Mouse (Mus musculus) neutrophil, adult 5-6 weeks (primary cell): Measurements from ENCODE around the gene Cdc26. TPM values are rescaled to one million over a fixed set of nuclear protein-coding genes. Genes with fewer than 3 reads are reported as not detected.

Experiments
- ATAC-seq: fragments of 151-379, 151-347 bp; 2 replicates; pipeline ENCODE4 v1.8.0; 2017; ENCODE audit warnings: mild to moderate bottlenecking, moderate TSS enrichment; ENCODE audit not compliant: insufficient number of reproducible peaks, poor library complexity, low FRiP score, severe bottlenecking; ENCODE audit errors: extremely low read depth
- total RNA-seq: library from RNA; stranded (forward); fragments of 200-1000 nt; gene quantifications from 2 replicates; pipeline ENCODE4 v1.2.3, GENCODE M21; 2017

Gene Cdc26
- total RNA-seq, 1 experiment from 2014 or later = 44.7 TPM

GRCm38 (mm10) chr4:62369091-62369490 lies 39.4 kb downstream of the Cdc26 start:
- ATAC-seq = no peak

GRCm38 (mm10) chr4:62367586-62367985 lies 40.9 kb downstream of the Cdc26 start:
- peak; percentile 51; the same call in 1 of the 2 replicates for ATAC-seq

- ATAC-seq = no peak
Observed at GRCm38 (mm10) chr4:62366291-62366690, 42.2 kb downstream of the Cdc26 start.

GRCm38 (mm10) chr4:62364299-62364698 lies 44.1 kb downstream of the Cdc26 start:
- no peak for ATAC-seq

GRCm38 (mm10) chr4:62362437-62362836 lies 46.0 kb downstream of the Cdc26 start:
- ATAC-seq = no peak

- no peak for ATAC-seq
Observed at GRCm38 (mm10) chr4:62361997-62362396, 46.4 kb downstream of the Cdc26 start.

GRCm38 (mm10) chr4:62361571-62361970 lies 46.9 kb downstream of the Cdc26 start:
- no peak for ATAC-seq

- no peak for ATAC-seq
Observed at GRCm38 (mm10) chr4:62360805-62361455, 47.5 kb downstream of the Cdc26 start.

GRCm38 (mm10) chr4:62360088-62360804 lies 48.2 kb downstream of the Cdc26 start, which contains the start of the genes Fkbp15 and Slc31a1:
Gene Fkbp15 (minus strand): TSS chr4:62360548.
Gene Slc31a1 (plus strand): TSS chr4:62360727.
- peak; percentile 98 for ATAC-seq

- ATAC-seq = no peak
Observed at GRCm38 (mm10) chr4:62359256-62359775, 49.1 kb downstream of the Cdc26 start.

- ATAC-seq = no peak; the same call in 1 of the 2 replicates
Observed at GRCm38 (mm10) chr4:62357631-62358148, 50.8 kb downstream of the Cdc26 start.

- no peak for ATAC-seq
Observed at GRCm38 (mm10) chr4:62349371-62349770, 59.1 kb downstream of the Cdc26 start.

GRCm38 (mm10) chr4:62348329-62348705 lies 60.1 kb downstream of the Cdc26 start:
- no peak for ATAC-seq

GRCm38 (mm10) chr4:62347605-62348328 lies 60.7 kb downstream of the Cdc26 start:
- no peak for ATAC-seq

- peak; percentile 69; the same call in 1 of the 2 replicates for ATAC-seq
Observed at GRCm38 (mm10) chr4:62345827-62346226, 62.6 kb downstream of the Cdc26 start.

GRCm38 (mm10) chr4:62344000-62344399 lies 64.4 kb downstream of the Cdc26 start:
- peak; percentile 49; the same call in 1 of the 2 replicates for ATAC-seq

GRCm38 (mm10) chr4:62338536-62338935 lies 69.9 kb downstream of the Cdc26 start:
- no peak for ATAC-seq
